Mouse (Mus musculus): Measurements from ENCODE around the gene Rab13.

Gene Rab13

GRCm38 (mm10) chr3:90256731-90257530 is 43.4 kb downstream of the Rab13 start:
- no peak for DNase-seq (ENCODE audit: low read depth, low spot score)

GRCm38 (mm10) chr3:90258521-90258920 is 45.0 kb downstream of the Rab13 start:
- DNase-seq (ENCODE audit: low read depth, low spot score) = no peak

GRCm38 (mm10) chr3:90263121-90263771 is 49.8 kb downstream of the Rab13 start:
- DNase-seq (ENCODE audit: low read depth, low spot score) = no peak

GRCm38 (mm10) chr3:90264687-90265033 is 51.2 kb downstream of the Rab13 start:
- peak; percentile 27 for DNase-seq (ENCODE audit: low read depth, low spot score)

GRCm38 (mm10) chr3:90265034-90265931 is 51.8 kb downstream of the Rab13 start, which contains the start of gene Dennd4b:
TSS of gene Dennd4b (plus strand) at chr3:90265185.
- DNase-seq (ENCODE audit: low read depth, low spot score) = peak; percentile 76

GRCm38 (mm10) chr3:90265932-90266741 is 52.6 kb downstream of the Rab13 start:
- peak; percentile 12 for DNase-seq (ENCODE audit: low read depth, low spot score)

- DNase-seq (ENCODE audit: low read depth, low spot score) = no peak
These were observed 53.6 kb downstream of the Rab13 start for GRCm38 (mm10) chr3:90266901-90267775.

- no peak for DNase-seq (ENCODE audit: low read depth, low spot score)
These were observed 54.7 kb downstream of the Rab13 start for GRCm38 (mm10) chr3:90268190-90268589.

GRCm38 (mm10) chr3:90268971-90269370 is 55.5 kb downstream of the Rab13 start:
- no peak for DNase-seq (ENCODE audit: low read depth, low spot score)

- no peak for DNase-seq (ENCODE audit: low read depth, low spot score)
These were observed 57.3 kb downstream of the Rab13 start for GRCm38 (mm10) chr3:90270784-90271183.

- DNase-seq (ENCODE audit: low read depth, low spot score) = no peak
These were observed 58.7 kb downstream of the Rab13 start for GRCm38 (mm10) chr3:90272170-90272569.

- DNase-seq (ENCODE audit: low read depth, low spot score) = no peak
These were observed 60.4 kb downstream of the Rab13 start for GRCm38 (mm10) chr3:90273855-90274254.

GRCm38 (mm10) chr3:90275286-90275685 is 61.8 kb downstream of the Rab13 start:
- DNase-seq (ENCODE audit: low read depth, low spot score) = no peak

All from telencephalon, adult 2 months (tissue).